Mouse (Mus musculus) cerebellum, postnatal 36 days (tissue): ENCODE results near the gene Krt35.

ENCODE experiments used
- DNase-seq, 2 experiments: peaks; one replicate each; pipeline ENCODE4 v3.0.0; 2021 to 2022; ENCODE audit warnings: mixed read lengths in 2 of 2

The Krt35 gene

GRCm38 (mm10) chr11:100096141-100096540 is at the start of gene Krt35:
Gene Krt35, minus strand, starts transcription at chr11:100096241.
- DNase-seq: no peak

DNA sequence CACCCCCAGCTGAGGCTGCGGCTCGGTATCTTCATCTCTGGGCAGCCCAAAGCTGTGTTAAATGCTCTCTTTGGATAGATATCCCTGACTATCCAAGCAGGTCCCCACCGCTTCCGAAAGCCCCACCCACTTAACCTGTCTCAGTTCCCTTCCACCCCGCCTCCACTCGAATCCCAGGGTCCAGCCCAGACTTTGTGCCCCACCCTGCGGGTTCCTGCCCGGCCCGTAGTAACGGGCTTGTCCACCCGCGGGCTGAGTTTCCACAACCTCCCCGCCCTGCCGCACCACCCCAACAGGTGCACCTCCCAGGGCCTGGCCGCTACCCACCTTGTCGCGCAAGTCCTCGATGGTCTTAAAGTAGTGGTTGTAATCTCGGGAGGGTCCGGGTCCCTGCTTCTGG is 49.1 kb upstream of the Krt35 start:
- no peak for DNase-seq

DNA sequence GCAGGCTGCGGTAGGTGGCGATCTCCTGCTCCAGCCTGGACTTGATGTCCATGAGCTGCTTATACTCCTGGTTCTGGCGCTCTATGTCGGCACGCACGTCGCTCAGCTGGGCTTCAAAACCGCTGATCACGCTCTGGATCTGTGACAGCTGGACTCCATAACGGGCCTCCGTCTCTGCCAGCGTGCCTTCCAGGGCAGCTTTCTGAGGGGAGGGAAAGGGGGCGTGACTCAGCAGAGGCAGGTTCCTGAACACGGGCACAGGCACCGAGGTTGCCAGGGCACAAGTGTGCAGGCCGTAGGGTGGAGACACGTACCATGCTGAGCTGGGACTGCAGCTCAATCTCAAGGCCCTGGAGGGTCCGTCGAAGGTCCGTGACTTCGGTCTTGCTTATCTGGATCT is 44.9 kb upstream of the Krt35 start:
- DNase-seq: no peak

- DNase-seq: no peak
Measured at GRCm38 (mm10) chr11:100139391-100139790, 43.4 kb upstream of the Krt35 start.

DNA sequence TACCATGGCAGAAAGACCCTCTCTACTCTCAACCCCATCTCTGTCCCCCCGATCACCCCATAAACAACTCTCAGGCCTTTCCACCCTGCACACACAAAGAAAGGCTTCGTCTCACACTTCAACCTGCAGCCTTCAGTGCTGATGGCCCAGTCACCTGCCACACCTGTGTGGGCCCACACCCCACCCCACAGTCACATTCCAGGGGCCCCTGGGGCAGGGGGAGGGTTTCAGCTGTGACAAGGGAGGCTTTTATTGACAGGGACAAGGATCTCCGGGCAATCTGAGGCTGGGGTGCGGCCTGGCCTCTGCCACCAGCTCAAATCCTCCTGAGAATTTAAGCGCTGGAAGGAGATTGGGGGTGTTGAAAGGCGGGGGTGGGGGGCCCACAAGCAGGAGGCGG is 42.8 kb upstream of the Krt35 start:
- DNase-seq: no peak

DNA sequence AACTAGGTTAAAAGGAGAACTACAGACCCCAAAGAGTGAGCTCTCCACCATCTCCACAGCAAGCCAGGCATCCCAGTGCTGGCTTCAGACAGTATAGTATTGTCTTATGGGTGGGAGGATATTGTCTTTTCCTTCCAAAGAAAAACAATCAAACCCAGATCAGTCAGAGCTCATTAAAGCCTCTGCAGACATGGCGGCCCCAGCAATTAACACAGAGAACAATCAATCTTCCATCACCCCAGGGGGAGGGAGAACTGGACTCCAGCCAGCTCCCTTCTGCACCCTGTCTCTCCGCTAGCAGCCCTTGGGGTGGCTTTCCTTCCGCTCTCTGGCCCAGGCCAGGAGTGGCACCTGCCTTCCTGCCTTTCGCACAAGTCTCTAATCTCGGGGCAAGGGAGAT is 41.7 kb upstream of the Krt35 start:
- no peak for DNase-seq

GRCm38 (mm10) chr11:100136559-100136958 is 40.5 kb upstream of the Krt35 start:
- DNase-seq: no peak

- no peak for DNase-seq
Measured at GRCm38 (mm10) chr11:100135731-100136130, 39.7 kb upstream of the Krt35 start, which contains the start of gene Krt15. Gene Krt15, minus strand, starts transcription at chr11:100135928.

GRCm38 (mm10) chr11:100124901-100125300 is 28.9 kb upstream of the Krt35 start:
- no peak for DNase-seq

DNA sequence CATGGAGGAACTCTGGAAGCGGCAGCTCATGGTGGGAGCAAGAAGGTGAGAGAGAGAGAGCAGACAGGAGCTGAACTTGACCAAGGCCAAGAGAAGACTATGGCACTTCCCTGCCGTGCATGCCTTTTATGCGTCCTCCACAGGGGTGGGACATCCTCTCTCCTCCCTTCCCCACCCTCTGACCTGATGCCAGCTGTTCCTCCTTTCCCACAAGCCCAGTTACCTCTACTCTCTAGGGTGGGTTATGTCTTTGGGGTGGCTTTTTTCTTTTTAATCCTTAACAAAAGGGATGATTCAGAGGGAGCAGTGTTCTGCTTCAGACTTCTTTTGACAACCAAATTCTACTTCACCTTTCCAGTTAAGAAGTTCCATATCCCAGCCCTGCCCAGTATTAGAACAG is 25.4 kb upstream of the Krt35 start, which contains the start of gene Krt13:
Krt13 (minus strand) TSS at position 101 of the 400 bp plus-strand sequence.
- DNase-seq: no peak

DNA sequence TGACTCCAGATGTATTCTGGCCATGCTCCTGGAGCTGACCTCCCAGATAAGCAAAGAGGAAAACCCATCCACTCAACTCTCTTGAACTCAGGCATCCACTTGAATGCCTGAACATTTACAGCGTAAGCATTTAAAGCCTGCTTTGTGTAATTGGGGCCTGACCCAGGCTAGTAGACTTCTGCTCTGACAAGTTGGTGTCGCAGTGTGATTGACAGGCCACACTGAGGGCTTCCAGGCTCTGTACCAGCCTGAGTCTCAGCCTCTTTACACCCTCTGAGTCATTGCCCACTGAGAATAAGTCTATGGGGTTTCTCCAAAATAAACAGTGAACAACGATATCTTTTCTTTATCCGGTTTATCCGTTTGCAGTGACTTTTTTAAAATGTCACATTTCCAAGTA is 24.3 kb upstream of the Krt35 start:
- DNase-seq: no peak

- DNase-seq: no peak
Measured at GRCm38 (mm10) chr11:100113742-100114029, 17.6 kb upstream of the Krt35 start.

DNA sequence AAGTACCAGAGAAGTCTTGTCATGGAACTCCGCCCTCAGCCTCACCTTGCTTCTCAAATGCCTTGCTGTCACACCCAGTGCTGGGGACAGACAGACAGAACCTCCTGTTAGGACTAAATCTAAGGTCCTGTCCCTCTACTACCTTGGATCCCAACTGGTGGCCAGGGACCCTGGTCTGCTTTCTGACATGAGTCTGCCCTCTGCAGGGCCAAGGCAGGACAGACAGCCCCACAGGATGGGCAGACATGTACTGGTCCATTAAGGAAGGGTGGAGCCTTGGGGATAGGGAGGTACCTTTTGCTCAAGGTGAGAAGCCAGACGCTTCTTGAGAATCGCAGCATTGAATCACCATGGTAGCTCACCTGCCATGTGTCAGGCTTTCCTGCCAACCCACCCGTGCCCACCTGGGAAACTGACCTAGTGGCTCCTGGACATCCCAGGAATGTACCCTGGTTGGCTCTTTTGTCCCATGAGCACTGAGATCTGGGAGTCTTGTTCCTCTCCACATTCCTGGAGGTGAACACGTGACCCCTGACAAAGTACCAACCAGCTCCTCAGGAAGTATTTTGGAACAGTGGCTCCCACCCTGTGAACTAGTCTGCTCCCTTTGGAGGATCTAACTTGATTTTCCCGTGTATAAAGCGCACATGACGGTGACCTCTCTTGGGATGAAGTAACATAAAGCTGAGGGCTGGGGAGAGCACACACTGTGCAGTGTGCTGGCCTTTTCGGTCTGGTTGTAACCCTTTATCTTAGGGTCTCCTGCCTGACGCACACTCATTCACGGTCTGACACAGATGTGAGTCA is 17.1 kb upstream of the Krt35 start:
- no peak for DNase-seq

- DNase-seq: no peak
Measured at GRCm38 (mm10) chr11:100105576-100106122, 9.6 kb upstream of the Krt35 start, which contains the start of gene Krt36. Gene Krt36, minus strand, starts transcription at chr11:100105626.

- no peak for DNase-seq
Measured at GRCm38 (mm10) chr11:100102693-100103429, 6.8 kb upstream of the Krt35 start.

- no peak for DNase-seq
Measured at GRCm38 (mm10) chr11:100100391-100100790, 4.3 kb upstream of the Krt35 start.

GRCm38 (mm10) chr11:100097819-100098218 is 1.8 kb upstream of the Krt35 start:
- DNase-seq: no peak

DNA sequence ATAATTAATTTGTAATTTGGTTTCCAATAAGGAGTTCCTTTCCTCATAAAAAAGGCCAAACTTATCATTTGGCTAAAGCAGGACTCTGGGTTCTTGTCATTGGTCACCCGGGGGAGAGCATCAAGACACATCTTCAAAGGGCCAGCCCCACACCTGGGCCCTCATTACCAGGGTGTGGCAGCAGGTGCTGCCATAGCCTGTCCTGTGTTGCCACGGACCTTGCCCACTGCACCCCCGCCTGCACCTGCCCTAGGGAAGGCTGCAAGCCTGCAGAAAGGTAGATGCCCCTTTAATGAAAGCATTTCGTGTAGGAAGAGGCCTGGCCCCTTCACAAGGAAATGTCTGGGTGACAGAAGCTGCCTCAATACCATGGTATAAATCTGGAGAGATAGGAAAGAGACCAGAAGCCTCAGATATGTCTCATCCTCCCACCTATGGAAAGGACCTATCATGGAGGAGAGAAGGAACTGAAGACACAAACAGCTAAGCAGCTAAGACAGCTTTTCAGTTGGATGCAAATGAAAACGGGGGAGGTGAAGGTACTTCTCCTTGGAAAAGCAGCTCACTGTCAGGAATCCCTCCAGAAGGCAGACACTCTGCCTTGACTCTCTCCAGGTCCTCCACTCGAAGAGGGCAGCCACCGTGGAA is 7.5 kb downstream of the Krt35 start:
- DNase-seq: no peak

- DNase-seq: no peak
Measured at GRCm38 (mm10) chr11:100087861-100088260, 8.2 kb downstream of the Krt35 start, which contains the start of gene Krt32. Gene Krt32, minus strand, starts transcription at chr11:100088226.

DNA sequence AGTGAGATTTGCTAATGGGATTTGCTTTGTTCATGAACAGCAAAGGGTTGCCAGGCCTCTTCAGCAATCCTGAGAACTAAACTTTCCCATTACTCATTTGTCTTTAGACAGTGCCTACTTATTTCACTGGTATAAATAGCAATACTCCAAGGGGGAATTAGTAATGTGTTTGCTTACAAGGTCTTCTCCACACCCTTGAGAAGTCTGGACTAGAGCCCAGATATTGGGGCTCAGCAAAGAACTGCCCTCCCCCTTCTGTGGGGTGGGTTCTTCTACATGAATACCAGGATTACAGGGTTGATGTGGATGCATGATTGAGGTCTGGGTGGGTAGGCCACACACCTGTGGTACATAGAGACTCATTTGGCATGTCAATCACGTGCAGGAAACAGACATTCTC is 22.2 kb downstream of the Krt35 start:
- no peak for DNase-seq

DNA sequence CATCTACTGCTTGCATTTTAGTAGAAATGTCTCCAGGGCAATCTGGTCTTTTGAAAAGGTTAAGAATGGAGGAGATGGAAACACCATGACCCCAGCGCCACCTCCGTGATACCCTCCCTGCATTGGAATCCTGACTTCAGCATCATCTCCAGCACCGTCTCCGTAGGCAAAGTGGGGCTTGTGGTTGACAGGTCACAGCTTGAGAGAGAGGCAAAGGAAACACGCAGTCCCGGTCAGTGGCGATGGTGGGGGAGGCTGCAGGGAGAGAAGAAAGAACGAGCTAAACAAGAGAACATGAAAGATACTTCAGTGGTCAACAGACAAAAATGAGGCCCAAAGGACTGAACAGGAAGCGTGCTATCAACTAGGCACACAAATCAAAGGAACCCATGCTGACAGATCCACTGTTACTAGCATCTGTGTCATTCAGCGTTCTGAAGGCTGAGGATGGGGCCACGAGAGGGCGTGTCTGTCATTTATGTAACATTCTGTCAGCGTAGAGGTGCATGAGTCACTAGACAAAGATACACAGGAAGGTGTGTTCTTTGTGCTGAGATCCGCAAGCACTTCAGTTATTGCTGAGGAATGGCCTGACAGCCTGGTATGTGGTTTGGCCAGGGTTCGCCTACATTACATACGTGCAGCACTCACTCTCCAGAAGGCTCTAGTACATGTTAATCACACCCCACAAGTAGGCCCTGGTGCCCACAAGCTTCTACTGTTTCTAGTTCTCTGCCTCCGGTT is 28.6 kb downstream of the Krt35 start:
- DNase-seq: no peak

GRCm38 (mm10) chr11:100066236-100067010 is 29.6 kb downstream of the Krt35 start:
- DNase-seq: peak in 1 of 2 experiments; percentile 14
